Mouse (Mus musculus): ENCODE data around the gene Accs.

Accs gene

DNA sequence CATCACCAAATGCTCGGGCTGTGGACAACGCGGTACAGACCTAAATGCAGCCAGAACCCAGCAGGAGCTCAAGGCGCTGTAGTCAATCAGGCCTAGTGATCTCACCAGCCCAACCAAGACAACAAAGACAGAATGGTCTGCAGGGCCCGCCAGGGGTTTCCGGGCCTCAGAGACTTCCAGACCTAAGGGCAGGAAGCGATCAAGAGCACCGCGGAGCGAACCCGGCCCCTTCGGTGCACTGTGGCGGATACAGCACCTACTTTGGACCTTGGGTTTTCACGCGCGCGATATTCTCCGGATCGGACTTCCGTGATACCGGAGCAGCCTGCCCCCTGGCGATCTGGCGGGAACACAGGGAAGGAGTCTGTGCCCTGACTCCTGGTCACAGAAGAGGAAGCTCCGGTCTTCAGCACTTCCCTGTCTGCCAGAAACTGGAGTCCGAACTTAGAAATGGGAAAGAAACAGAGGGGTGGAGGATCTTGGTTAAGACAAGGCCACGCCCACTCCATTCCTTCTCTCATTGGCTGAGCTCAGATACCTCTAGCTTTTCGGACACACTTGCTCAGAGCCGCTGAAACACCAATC, at the start of gene Accs:
TSS of gene Accs (minus strand) at position 439 of the 585 bp plus-strand sequence.
- peak; percentile 60 to 74 for DNase-seq (ENCODE audit: low spot score in 2 of 2)

DNA sequence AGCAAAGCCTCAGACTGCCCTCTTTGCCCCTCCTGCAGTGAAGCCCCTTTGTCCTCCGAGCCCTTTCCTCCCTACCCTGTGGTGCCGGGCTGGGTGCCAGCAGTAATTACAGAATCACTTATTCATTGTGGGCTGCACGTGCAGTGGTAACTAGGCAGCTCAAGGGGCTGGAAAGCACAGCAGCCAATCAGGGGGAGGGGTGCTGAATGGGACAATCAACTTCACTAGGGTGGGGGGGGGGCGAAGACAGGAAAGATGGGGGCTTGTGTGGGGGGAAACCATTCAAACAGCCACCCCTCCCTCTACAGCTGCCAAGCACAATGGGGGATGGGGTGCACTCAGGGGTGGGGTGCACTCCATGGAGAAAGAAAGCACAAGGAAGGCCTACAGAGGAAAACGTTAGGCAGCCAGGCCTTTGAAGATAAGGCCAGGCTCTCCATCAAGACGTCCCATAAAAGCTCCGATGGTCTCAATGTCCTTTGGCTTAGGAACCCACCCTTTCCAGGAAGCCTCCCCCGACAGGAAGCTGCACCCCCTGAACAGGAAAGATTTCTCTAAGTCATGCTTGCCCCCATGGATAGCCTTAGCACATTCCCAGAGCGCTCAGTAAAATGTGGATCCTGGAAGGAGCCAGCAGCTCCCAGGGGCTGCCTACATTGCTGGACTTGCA, 42.0 kb upstream of the Accs start:
- no peak for DNase-seq (ENCODE audit: low spot score in 2 of 2)

DNA sequence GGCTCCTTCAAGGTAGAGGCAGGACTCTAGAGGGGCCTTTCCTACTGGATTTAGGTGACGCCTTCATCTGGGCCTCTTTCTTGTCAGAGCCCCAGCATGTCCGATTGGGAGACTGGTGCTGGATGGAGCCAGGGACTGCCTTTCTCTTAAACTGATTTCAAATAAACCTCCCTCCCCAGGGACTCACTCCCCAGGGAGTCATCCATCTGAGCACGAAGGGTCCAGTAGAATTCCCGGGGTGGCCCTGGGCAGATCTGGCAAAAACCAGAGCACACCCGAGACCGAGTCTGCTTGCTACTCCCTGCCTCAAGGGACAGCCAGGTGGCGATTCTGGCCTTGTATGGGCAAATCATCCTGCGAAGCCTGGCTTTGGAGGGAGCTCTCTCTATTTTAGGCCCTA, 40.4 kb upstream of the Accs start:
- DNase-seq (ENCODE audit: low spot score in 2 of 2), result no peak

DNA sequence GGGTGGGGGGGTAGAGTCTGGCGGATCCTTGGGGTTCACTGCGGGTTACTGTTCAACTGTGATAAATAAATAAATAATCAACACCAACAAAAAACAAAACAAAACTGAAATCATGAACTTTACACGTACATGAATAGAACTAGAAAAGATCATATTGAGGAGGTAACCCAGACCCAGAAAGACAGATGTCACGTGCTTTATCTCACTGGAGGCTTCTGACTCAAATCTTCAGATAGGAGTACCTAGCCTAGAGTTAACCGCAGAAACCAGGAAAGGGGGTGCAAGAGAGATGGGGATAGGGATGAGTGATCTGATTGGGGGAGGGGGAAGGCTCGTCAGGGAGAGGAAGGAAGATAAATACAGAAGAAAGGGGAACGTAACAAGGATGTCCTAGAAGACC, 39.3 kb upstream of the Accs start:
- no peak for DNase-seq (ENCODE audit: low spot score in 2 of 2)

DNA sequence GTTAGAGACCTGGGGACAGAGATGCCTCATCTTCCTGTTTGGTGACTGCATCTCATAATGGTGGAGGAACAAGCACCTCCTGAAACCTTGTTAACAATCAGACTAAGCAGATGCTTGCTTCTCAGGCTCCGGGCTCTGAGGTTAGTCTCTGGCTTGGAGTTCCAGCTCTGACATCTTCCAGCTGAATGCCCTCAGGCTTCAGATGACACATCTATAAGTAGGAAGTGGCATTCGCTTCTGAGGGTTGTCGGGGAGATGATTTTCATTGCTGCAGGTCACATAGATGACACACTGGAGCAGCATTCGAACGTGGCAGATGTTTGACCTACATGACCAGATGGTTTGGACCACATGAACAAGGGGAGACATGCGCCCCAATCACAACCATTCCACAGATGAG, 38.6 kb upstream of the Accs start:
- no peak for DNase-seq (ENCODE audit: low spot score in 2 of 2)

DNA sequence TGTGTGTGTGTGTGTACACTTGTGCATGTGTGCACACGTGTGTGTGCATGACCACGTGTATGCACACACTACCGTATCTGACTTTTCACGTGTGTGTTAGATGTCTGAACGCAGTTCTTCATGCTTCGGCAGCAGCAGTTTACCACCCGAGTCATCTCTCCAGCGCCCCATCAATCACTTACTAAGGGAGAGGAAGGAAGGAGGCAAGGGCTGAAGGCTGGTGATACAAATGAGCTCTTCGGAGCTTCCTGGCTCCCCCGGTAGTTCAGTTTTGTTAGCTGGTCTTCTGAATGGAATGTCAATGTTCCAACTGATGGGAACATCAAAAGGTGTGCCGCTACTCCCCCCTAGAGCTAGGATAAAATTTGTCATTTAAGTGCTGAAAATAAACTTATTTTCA, 37.5 kb upstream of the Accs start:
- DNase-seq (ENCODE audit: low spot score in 2 of 2), result no peak

DNA sequence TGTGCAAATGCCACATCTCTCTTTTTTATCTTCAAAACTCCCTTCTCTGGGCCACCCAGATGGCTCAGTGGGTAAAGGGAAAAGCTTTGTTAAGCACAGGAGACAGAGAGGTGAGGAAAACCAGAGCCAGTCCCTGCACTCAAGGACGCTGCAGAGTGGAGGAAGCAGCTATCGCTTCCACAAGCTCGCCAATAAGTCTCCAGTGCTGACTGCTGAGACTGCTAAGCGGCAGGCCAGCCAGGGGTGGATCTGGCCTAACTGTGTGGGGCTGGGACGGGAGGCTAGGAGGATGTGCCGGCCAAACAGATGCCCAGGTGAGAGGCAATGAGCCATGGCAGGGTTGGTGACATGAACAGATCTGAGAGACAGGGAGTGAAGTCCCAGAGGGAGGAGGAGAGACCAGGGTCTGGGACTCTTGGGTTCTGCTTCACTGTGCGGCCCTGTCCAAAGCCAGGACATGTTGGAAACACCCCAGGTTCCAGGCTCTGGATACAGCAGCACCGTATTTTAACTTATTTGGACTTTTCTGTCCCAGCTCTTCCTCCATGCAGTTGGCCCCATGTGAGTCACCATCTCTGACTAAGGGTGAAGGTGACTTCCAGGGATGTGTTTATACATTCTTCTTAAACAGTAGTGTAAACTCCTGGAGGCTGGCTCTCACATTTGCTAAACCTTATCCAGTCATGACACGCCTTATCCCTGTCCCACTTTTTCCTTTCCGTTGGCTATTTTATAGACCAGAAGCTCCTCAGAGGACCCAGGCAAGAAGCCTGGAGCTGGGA, 36.5 kb upstream of the Accs start:
- DNase-seq (ENCODE audit: low spot score in 2 of 2), result no peak

DNA sequence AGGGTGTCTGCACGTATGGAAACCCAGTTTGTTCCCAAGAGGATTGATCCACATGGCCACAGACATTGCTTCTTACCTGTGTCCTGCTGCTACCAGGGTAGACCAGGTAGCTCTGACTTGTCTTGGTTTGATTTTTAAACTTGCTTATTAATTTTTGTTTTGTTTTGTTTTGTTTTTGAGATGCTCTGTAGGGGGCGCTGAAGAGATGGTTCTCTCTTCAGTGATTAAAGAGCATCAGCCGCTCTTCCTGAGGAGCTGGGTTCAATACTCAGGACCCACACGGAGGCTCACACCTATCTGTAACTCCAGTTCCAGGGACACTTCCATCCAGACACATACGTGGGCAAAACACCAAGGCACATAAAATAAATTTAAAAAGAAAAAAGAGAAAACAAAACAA, 33.3 kb upstream of the Accs start:
- DNase-seq (ENCODE audit: low spot score in 2 of 2), result no peak

DNA sequence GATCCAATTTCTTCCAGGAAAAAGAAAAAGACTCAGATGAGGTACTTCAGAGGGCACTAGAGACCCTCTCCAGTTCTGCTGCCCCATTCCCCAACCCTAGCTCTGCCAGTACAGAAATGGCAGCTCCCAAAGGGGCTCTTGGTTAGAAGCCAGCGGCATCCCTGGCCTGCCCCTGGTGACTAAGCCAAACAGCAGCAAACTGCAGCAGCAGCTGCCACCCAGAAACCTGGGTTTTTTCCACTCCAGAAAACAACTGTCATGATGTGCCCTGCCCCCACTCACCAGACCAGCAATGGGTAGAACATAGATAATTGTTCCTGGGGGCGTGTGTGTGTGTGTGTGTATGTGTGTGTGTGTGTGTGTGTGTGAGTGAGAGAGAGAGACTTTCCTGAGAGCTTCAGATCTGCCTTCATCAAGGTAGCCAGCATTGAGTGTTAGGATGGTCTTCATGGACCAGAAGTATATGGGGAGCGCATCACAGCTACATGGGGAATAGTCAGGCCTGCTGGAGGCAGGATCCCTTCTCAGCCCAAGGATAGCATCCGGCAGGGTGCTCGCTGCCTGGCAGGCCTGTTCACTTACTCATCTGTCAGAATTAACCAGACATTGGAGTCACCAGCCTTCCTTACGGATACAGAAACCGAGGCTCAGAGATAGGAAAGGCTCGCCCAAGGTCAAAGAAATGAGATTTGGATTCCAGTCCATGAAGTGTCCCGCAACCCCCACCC, 32.1 kb upstream of the Accs start:
- no peak for DNase-seq (ENCODE audit: low spot score in 2 of 2)

DNA sequence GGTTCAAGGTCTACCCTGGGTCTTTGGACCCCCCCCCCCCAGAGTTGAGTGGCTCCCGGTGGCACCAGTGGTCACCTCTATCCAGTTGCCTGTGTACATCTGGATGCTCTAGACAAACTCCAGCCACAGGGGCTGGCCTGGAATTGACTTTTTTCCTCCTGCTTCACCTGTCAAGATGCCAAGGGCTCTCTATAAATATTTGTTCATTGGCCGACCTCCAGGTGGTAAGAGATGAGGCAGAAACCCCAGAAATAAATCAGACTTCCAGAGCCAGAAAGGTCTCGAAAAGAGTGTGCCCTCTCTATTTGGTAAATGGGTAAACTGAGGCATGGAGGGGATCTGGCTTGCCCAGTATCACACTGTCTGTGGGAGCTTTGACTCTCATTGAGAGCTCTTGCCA, 31.2 kb upstream of the Accs start:
- DNase-seq (ENCODE audit: low spot score in 2 of 2), result no peak

DNA sequence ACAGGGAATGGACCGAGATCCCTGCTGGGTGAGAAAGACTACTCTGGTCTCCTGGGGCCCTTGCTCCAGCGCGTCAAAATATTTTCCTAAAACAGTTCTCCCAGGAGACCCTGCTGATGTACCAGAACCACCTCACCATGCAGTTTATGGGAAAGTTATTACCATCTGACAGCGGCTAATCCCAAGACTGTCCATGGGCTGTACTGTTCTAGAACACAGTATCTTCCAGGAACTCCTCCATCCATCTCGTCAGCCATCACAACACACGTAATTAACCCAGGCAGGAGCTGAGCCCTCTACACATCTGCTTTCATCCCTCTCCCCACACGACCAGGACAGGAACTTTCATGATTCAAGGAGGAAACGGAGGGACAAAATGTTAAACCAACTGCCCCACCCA, 30.7 kb upstream of the Accs start:
- no peak for DNase-seq (ENCODE audit: low spot score in 2 of 2)

DNA sequence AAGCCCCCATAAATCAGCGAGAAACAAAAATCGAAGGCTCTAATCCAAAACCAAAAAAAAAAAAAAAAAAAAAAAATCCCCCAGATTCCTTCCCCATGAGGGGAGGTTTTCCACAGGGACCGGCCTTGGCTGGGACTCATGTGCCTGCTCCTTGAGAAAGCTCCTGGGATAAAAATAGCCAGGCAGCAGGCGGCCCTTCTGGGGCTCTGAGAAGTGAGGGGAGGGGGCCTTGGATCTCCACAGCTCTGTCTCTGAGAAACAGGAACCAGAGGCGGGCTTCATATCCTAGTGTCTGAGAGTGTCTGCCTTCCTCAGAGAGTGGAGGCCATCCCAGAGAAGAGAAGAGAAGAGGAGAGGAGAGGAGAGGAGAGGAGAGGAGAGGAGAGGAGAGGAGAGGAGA, 27.3 kb upstream of the Accs start:
- no peak for DNase-seq (ENCODE audit: low spot score in 2 of 2)

DNA sequence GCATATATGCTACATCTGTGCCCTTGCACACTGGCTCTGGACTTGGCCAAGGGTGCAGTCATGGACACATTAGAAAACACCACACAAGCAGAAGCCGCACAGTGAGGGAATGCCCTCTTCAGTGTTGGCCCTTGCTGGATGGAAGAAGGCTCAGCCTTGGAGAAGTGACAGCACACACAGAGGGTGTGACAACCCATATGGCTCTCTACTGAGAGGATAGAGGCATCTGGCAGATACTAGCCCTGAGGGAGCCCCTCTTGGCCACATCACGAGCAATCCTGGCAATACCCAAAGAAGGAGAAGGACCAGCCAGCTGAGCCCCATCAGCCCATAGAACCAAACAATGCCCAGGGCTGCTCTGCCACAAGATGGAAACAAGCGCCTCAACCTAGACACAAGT, 24.9 kb upstream of the Accs start:
- no peak for DNase-seq (ENCODE audit: low spot score in 2 of 2)

DNA sequence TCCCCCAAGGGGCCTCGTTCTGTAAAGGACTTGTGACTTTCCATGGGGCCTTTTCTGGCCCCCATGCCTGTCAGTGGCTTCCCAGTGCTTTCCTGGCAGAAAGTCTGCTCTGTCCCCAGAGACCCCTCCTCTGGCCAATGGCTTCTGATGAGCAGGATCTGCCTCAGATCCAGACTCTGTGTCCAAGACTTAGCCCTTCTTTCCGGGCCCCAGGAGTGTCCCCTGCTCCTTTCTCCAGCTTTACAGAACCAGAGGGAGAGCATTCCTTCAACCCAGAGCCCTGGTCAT, 24.4 kb upstream of the Accs start:
- no peak for DNase-seq (ENCODE audit: low spot score in 2 of 2)

DNA sequence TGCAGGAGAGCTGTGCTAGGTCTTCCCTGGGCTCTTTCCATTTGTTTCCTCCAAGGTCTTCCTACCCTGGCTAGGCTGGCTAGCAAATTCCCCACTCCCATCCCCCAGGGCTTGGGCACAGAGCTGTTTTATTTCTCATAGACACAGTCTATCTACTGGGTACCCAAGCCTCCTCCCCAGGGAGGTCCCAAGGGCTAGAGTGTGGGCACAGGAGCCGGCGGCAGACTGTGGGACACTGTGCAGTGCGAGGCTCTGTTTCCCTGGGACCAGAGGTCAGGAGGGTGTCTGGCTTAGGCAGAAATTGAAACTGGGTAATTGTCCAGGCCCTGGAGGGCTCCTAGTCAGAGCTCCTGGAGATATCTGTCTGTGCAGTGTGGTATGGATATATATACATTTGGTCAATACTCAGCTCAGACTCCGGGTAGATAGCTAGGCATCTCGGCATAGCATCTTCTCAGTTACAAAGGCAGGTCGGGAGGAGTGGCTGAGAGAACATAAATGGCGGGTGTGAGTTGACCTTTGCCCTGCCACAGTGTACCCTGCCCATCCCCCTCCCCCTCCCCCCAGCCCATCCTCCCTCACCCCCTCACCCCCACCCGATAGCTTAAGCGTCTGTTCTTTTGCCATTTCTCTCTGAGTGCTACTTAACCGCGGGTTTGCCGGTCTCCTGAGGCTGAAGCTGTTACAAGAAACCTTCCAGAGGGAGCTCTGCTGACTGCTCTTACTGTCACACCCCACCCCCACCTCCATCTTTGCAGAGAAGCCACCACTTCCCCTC, 23.9 kb upstream of the Accs start:
- DNase-seq (ENCODE audit: low spot score in 2 of 2), result no peak

DNA sequence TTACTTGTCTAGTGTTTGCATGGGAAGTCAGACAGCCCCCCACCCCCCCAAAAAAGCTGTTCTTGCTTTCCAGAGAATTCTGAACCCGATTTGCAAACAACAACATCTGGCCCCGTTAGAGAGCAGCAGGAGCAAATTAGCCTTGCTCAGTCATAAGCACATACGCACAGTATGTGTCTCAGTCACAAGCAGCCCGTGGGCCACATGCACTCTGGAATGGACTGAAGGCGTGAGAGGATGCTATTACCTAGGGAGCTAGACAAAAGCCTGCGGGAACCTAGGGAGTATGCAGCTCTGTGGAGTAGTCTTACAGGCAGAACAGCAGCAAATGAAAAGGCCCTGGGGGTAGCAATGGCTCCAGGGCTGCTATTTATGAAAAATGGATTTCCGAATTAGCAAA, 22.5 kb upstream of the Accs start:
- no peak for DNase-seq (ENCODE audit: low spot score in 2 of 2)

DNA sequence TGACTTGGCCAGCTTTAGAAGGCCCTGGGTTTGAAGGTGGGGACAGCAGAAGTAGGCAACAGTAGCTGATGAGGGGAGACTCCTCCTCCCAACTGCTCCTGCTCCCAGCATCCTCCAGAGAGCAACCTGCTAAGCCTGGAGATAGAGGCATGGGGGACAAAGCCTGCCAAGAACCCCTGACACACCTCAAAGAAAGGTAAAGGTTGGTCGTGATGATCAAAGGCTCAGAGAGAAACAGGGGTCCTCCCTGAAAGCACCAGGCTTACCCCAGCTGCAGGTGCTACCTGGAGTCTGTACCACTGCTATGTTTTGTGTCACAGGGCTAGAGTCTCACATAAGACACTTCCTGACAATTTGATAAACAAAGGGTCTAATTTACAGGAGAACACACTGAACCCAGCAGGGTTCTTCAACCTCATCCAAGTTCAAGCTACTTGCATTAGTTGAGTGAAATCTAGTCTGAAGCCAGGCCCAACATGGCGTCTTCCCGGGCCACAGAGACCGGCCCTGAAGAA, 21.7 kb upstream of the Accs start:
- DNase-seq (ENCODE audit: low spot score in 2 of 2), result no peak

DNA sequence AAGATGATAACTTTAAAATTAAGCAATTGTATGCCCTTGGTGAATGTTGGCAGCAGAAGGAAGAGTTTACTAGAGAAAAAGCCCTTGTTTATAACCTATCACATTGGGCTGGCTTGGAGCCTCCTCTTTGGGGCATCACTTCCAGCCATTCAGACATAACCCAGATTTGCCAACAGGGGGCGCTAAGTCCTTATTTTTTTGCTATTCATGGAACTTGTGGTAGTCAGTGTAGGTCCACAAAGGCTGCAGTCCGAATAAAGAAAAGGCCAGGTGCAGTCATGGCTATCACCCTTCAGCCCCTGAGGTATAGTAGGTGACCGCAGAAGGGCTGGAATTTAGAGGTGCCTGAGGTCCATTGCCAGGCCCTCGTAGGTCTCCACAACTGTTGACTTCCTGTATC, 21.1 kb upstream of the Accs start:
- peak; percentile 12 to 35 for DNase-seq (ENCODE audit: low spot score in 2 of 2)

DNA sequence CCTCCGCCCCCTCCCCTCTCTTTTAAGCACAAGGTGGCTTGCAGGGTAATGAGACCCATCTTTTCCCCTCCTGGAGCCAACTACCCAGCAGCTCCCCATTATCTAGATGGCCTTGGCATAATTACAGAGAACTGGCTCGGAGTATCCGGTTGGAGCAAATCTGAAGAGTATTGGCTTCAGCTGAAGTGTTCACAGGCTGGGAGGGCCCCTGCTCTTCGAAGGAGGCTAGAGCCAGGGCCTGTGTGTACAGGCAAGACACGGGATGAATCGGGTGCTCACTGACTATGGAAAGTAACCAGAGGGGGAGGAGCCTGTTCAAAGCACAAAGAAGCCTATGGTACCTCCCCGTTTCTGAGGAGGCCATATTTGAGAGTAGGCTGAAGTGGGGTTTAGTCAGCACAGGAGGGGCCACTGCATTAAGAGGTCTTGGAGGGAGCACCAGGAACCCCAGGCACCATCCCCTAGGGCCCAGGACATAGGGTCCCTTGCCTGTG, 19.4 kb upstream of the Accs start, which contains the start of gene Accsl:
TSS of gene Accsl (minus strand) at position 51 of the 494 bp plus-strand sequence.
- DNase-seq (ENCODE audit: low spot score in 2 of 2), result no peak

DNA sequence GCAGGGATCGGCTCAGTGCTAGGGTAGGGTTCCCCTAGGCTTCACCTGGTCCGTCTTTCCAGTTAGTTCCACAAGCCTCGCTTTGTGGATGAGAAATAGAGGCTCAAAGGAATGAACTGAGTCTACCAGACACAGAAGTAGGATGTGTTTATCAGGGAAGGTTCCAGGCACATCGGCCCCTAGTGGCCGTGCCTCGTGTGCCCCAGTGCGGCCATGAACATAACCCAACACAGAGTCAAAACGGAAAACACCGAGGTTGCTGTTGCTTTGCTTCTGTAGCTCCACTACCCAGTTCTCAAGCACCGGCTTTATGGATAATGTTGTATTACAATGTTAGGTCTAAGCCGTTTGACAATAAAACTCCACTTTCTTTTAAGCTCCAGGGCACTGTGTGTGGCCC, 18.8 kb upstream of the Accs start:
- DNase-seq (ENCODE audit: low spot score in 2 of 2), result no peak

DNA sequence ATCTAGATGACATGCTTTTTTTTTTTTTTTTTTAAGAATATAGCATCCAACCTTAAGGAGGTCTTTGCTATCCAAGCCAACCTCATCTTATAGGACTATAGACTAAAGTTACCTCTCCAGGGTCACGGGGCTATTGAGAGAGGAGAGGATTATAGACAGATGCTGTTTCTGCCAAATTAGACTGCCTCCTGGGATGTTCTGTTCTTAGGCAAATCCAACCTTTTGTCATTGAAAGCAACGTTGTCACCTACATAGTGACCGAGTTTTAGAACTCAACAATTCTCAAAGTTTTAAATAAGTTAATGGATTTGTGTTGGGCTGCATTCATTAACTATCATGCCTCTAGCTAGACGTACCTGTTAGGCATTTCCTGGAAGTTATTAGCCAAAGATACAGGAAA, 13.5 kb upstream of the Accs start:
- DNase-seq (ENCODE audit: low spot score in 2 of 2), result no peak

DNA sequence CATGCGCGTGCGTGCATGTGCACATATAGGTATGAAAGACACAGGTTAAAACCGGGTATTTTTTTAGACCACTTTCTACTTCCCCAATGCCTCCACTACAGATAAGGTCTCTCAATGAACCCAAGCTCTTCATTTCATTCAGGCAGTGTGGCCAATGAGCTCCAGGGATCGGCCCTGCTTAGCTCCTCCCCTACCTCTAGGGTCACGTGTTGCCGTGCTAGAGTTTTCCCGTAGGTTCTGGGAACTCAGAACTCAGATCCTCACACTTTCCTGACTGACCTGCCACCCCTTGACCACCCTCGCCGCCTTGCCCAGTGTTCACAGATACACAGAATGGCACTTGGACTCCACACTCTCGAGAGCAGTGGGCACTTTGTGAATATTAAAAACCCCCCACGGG, 9.1 kb upstream of the Accs start:
- DNase-seq (ENCODE audit: low spot score in 2 of 2), result no peak
